Comparison of ENCODE assay signal across 13 mouse cellular contexts in the genomic region with DNA sequence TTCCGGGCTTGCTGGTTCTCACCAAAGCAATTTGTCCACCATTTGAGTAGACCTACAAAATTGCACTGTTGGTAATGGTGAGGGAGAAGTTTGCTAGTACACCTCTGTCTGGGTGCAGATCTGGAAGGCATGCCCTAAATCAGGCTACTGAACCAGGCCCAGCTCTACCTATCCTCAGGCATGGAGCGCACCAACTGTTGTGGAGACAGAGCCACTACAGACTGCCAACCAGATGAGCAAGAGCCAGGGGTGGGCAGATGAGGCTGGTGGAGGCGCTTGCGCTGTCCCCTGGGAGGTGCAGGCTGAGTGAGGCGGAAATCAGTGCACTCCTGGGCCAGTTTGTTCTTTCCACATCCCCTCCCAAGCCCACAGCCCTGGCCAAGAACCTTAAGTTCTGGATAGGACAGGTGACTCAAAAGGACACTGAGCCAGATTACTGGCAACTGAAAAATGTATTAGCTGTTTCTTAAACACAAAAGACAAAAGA. TPM values are rescaled to one million over a fixed set of nuclear protein-coding genes. Genes with fewer than 3 reads are reported as not detected.
A peak's percentile ranks its signal among the peaks of the same experiment; 100 is the strongest.
DNase-seq lines count a peak whose midpoint lies in the region; ATAC-seq and TF ChIP-seq lines count a peak whose summit lies in the region.
"Had no signal": no experiment of that assay in that cellular context is flagged by ENCODE, and none has a peak within 500 bp of the region (broad histone marks: within the 10 kb centered on the region; RNA-seq: fewer than 3 reads in every experiment).

No protein-coding gene starts in this region.

- no peaks in the 10 kb centered on the region for H3K27me3 ChIP-seq in embryonic facial prominence, embryonic 11.5 days (ENCODE audit: control insufficient read depth, insufficient read depth, low read length)
- no peaks in the 10 kb centered on the region for H3K27me3 ChIP-seq in limb, embryonic 12.5 days
- H3K27me3 ChIP-seq: forebrain, embryonic 13.5 days had no signal

- no peaks in the 10 kb centered on the region for H3K9me3 ChIP-seq in embryonic facial prominence, embryonic 11.5 days (replicated peaks; ENCODE audit: control insufficient read depth, low read length)
- H3K9me3 ChIP-seq in limb, embryonic 12.5 days: no peaks in the 10 kb centered on the region
- H3K9me3 ChIP-seq: forebrain, embryonic 13.5 days had no signal

- H3K4me2 ChIP-seq in embryonic facial prominence, embryonic 11.5 days (ENCODE audit: low read depth, low read length): no peak overlapping the region
- no peak overlapping the region for H3K4me2 ChIP-seq in limb, embryonic 12.5 days
- H3K4me2 ChIP-seq: forebrain, embryonic 13.5 days had no signal

- H3K9ac ChIP-seq in embryonic facial prominence, embryonic 11.5 days (replicated peaks; ENCODE audit: low read length): no peak overlapping the region
- no peak overlapping the region for H3K9ac ChIP-seq in limb, embryonic 12.5 days (replicated peaks)
- H3K9ac ChIP-seq: forebrain, embryonic 13.5 days had no signal

- H3K4me1 ChIP-seq in embryonic facial prominence, embryonic 11.5 days (ENCODE audit: control insufficient read depth, insufficient read depth, low read length): peaks cover 2% of the 10 kb centered on the region; the same call in 1 of the 2 replicates
- peaks cover 23% of the 10 kb centered on the region for H3K4me1 ChIP-seq in limb, embryonic 12.5 days (replicated peaks)
- H3K4me1 ChIP-seq: forebrain, embryonic 13.5 days had no signal

- DNase-seq in gastrocnemius, postnatal 14 days: peak; percentile 24
- DNase-seq in gastrocnemius, postnatal 4 days (ENCODE audit: low spot score in 2 of 2): no peak
- DNase-seq in left cerebral cortex, adult 2 months (ENCODE audit: extremely low spot score in 1 of 2, low spot score in 2 of 2): no peak
- no peak for DNase-seq in left cerebral cortex, postnatal 14 days (ENCODE audit: low spot score in 2 of 2)
- DNase-seq in embryonic facial prominence, embryonic 11.5 days (ENCODE audit: low spot score): no peak
- DNase-seq in urinary bladder, adult 18-20 months (ENCODE audit: low spot score in 2 of 2): no peak
- no peak for DNase-seq in cerebellum, adult 9-11 months
- DNase-seq: cerebellum, adult 11 months; right cerebral cortex, postnatal 14 days had no signal

- no peaks in the 10 kb centered on the region for H3K36me3 ChIP-seq in embryonic facial prominence, embryonic 11.5 days (replicated peaks; ENCODE audit: control insufficient read depth, insufficient read depth, low read depth, low read length)
- H3K36me3 ChIP-seq in limb, embryonic 12.5 days: peaks cover 34% of the 10 kb centered on the region

- TF ChIP-seq CTCF in left cerebral cortex, adult 2 months (IDR thresholded peaks at IDR 0.05): no peak

- no peak for ATAC-seq in embryonic facial prominence, embryonic 11.5 days (replicated peaks; ENCODE audit: insufficient number of reproducible peaks, low FRiP score, low TSS enrichment, low read depth)
- no peak for ATAC-seq in limb, embryonic 12.5 days (ENCODE audit: insufficient number of reproducible peaks, insufficient read depth, low FRiP score, low TSS enrichment, low read depth)
- ATAC-seq: forebrain, embryonic 13.5 days; inflammation-experienced regulatory T-cells, adult 6 months had no signal

- H3K27ac ChIP-seq in left cerebral cortex, adult 2 months: peak overlapping the region; percentile 51; the same call in 1 of the 2 replicates
- peak overlapping the region; percentile 29; the same call in 1 of the 2 replicates for H3K27ac ChIP-seq in embryonic facial prominence, embryonic 11.5 days (replicated peaks; ENCODE audit: low read depth, low read length)
- H3K27ac ChIP-seq in limb, embryonic 12.5 days: peak overlapping the region; percentile 83
- H3K27ac ChIP-seq: forebrain, embryonic 13.5 days; macrophage had no signal

- intact Hi-C loops in gastrocnemius, postnatal 14 days (cut with DNase I; ENCODE audit: low total_unique reads): no loop called here
- intact Hi-C loops in left cerebral cortex, adult 2 months (cut with DNase I): no loop called here
- intact Hi-C loops in left cerebral cortex, postnatal 14 days (cut with DNase I): no loop called here

- H3K4me3 ChIP-seq in left cerebral cortex, adult 2 months: no peak overlapping the region
- H3K4me3 ChIP-seq in embryonic facial prominence, embryonic 11.5 days (ENCODE audit: low read depth, low read length): no peak overlapping the region
- no peak overlapping the region for H3K4me3 ChIP-seq in limb, embryonic 12.5 days (replicated peaks)
- H3K4me3 ChIP-seq: forebrain, embryonic 13.5 days had no signal

- 79% methylated on average over 5 of the region's 5 CpGs for WGBS in embryonic facial prominence, embryonic 11.5 days
- 85% methylated on average over 5 of the region's 5 CpGs for WGBS in limb, embryonic 12.5 days

RNA-seq across cellular contexts. Expression of gene Mtss1l, which starts 44.1 kb away (rescaled TPM):
- total RNA-seq in gastrocnemius, postnatal 14 days (2021): 10 to 100 TPM; 44.3 to 47.6 TPM
- total RNA-seq in gastrocnemius, postnatal 4 days (2021): 10 to 100 TPM; 73.8 to 79.3 TPM
- total RNA-seq in left cerebral cortex, adult 2 months (2021): 100 to 1,000 TPM; 207 to 234 TPM
- total RNA-seq in left cerebral cortex, postnatal 14 days (2021): 100 to 1,000 TPM; 184 to 221 TPM
- 7.9 and 12.7 TPM in 2 replicates for polyA plus RNA-seq in embryonic facial prominence, embryonic 11.5 days (2014; fragmentation: Nextera tagmentation; extraction: Ambion mirVana)
- polyA plus RNA-seq in limb, embryonic 12.5 days (2016; fragmentation: Nextera tagmentation; extraction: Ambion mirVana): 11.8 and 19.2 TPM in 2 replicates

RNA-seq across cellular contexts. Expression of gene Vac14, which starts 58.8 kb away (rescaled TPM):
- 10 to 100 TPM; 12.5 to 15.4 TPM for total RNA-seq in gastrocnemius, postnatal 14 days (2021)
- 10 to 100 TPM; 20.3 to 21.2 TPM for total RNA-seq in gastrocnemius, postnatal 4 days (2021)
- total RNA-seq in left cerebral cortex, adult 2 months (2021): 10 to 100 TPM; 25.4 to 26.1 TPM
- total RNA-seq in left cerebral cortex, postnatal 14 days (2021): 10 to 100 TPM; 22.4 to 24.5 TPM
- polyA plus RNA-seq in embryonic facial prominence, embryonic 11.5 days (2014; fragmentation: Nextera tagmentation; extraction: Ambion mirVana): 29.2 and 29.3 TPM in 2 replicates
- polyA plus RNA-seq in limb, embryonic 12.5 days (2016; fragmentation: Nextera tagmentation; extraction: Ambion mirVana): 23.3 and 23.5 TPM in 2 replicates

Comparison
In these comparisons a context has a peak if more than half of its experiments do, and no peak if none do; other contexts are left out.
1. H3K27ac ChIP-seq: peak in every context shown above with its lines; median percentile 83 in limb, embryonic 12.5 days; 51 in left cerebral cortex, adult 2 months; 29 in embryonic facial prominence, embryonic 11.5 days.